Mouse (Mus musculus) testis, postnatal 14 days (tissue): ENCODE data around the gene Etnk1.

ENCODE experiments used
- DNase-seq: peaks from one replicate; pipeline ENCODE4 v3.0.0; 2021; ENCODE audit warnings: low spot score

Gene Etnk1

GRCm38 (mm10) chr6:143219347-143219746, 52.3 kb downstream of the Etnk1 start:
- peak; percentile 21 for DNase-seq

- DNase-seq = peak; percentile 29
These were observed 54.2 kb downstream of the Etnk1 start for GRCm38 (mm10) chr6:143221245-143221644.

GRCm38 (mm10) chr6:143224057-143224456, 57.0 kb downstream of the Etnk1 start:
- DNase-seq = no peak

GRCm38 (mm10) chr6:143224885-143225284, 57.9 kb downstream of the Etnk1 start:
- no peak for DNase-seq

- DNase-seq = no peak
These were observed 61.7 kb downstream of the Etnk1 start for GRCm38 (mm10) chr6:143228696-143229095.

- no peak for DNase-seq
These were observed 62.9 kb downstream of the Etnk1 start for GRCm38 (mm10) chr6:143229906-143230305.

GRCm38 (mm10) chr6:143230888-143231287, 63.9 kb downstream of the Etnk1 start:
- DNase-seq = no peak

- no peak for DNase-seq
These were observed 65.7 kb downstream of the Etnk1 start for GRCm38 (mm10) chr6:143232718-143233117.

GRCm38 (mm10) chr6:143234868-143235267, 67.8 kb downstream of the Etnk1 start:
- no peak for DNase-seq

- DNase-seq = no peak
These were observed 72.5 kb downstream of the Etnk1 start for GRCm38 (mm10) chr6:143239362-143240074.

GRCm38 (mm10) chr6:143243191-143243590, 76.2 kb downstream of the Etnk1 start:
- DNase-seq = no peak

- DNase-seq = no peak
These were observed 90.9 kb downstream of the Etnk1 start for GRCm38 (mm10) chr6:143257921-143258320.

- DNase-seq = no peak
These were observed 92.2 kb downstream of the Etnk1 start for GRCm38 (mm10) chr6:143259169-143259629.

- DNase-seq = no peak
These were observed 93.0 kb downstream of the Etnk1 start for GRCm38 (mm10) chr6:143259870-143260559.

- no peak for DNase-seq
These were observed 93.7 kb downstream of the Etnk1 start for GRCm38 (mm10) chr6:143260560-143261288.

GRCm38 (mm10) chr6:143261289-143261665, 94.3 kb downstream of the Etnk1 start:
- DNase-seq = no peak

GRCm38 (mm10) chr6:143265482-143265881, 98.5 kb downstream of the Etnk1 start:
- no peak for DNase-seq

GRCm38 (mm10) chr6:143279222-143279621, 112.2 kb downstream of the Etnk1 start:
- DNase-seq = peak; percentile 19
